Mouse (Mus musculus) MEL (cell line): ENCODE measurements around the gene Shisa8.
"Not testable (repeated sequence)": the region's sequence is repeated elsewhere in the genome, so short reads cannot be mapped to it uniquely, and the experiment has no call there.

Experiments used
- CTCF ChIP-seq, 3 experiments: IDR thresholded peaks in 2 of 3; conservative IDR thresholded peaks in 1 of 3; 2 replicates each; pipeline ENCODE4 v1.5.1; 2011 to 2012; ENCODE audit warnings: low read length in 3 of 3, low read depth in 2 of 3, mild to moderate bottlenecking in 2 of 3, improper control_type of control experiment in 1 of 3, inconsistent platforms in 1 of 3, mixed read lengths in 1 of 3, moderate library complexity in 1 of 3; ENCODE audit not compliant: control insufficient read depth in 1 of 3, insufficient read depth in 1 of 3, poor library complexity in 1 of 3, severe bottlenecking in 1 of 3
- EP300 ChIP-seq, 2 experiments: IDR thresholded peaks; 2 replicates each; pipeline ENCODE4 v1.6.1; 2011; ENCODE audit warnings: improper control_type of control experiment in 2 of 2, low read length in 2 of 2, low read depth in 1 of 2, mild to moderate bottlenecking in 1 of 2
- JUND ChIP-seq: IDR thresholded peaks from 2 replicates; pipeline ENCODE4 v1.6.1; 2011; ENCODE audit warnings: low read depth, mild to moderate bottlenecking, improper control_type of control experiment, low read length
- MAFK ChIP-seq: IDR thresholded peaks from 2 replicates; pipeline ENCODE4 v1.6.1; 2011; ENCODE audit warnings: low read depth, mild to moderate bottlenecking, low read length, improper control_type of control experiment, borderline replicate concordance
- MAX ChIP-seq: IDR thresholded peaks from 2 replicates; pipeline ENCODE4 v1.6.1; 2011; ENCODE audit warnings: low read length, improper control_type of control experiment
- MAZ ChIP-seq: IDR thresholded peaks from 2 replicates; pipeline ENCODE4 v1.6.1; 2012; ENCODE audit warnings: low read depth, mild to moderate bottlenecking, inconsistent platforms, low read length, improper control_type of control experiment
- POLR2A ChIP-seq, 2 experiments: IDR thresholded peaks; 2 replicates each; pipeline ENCODE4 v1.6.1; 2011 to 2012; ENCODE audit warnings: low read length in 2 of 2, mild to moderate bottlenecking in 2 of 2, control low read depth in 1 of 2, improper control_type of control experiment in 1 of 2, low read depth in 1 of 2, moderate library complexity in 1 of 2; ENCODE audit not compliant: control insufficient read depth in 1 of 2, insufficient read depth in 1 of 2, poor library complexity in 1 of 2
- SIN3A ChIP-seq: IDR thresholded peaks from 2 replicates; pipeline ENCODE4 v1.6.1; 2012; ENCODE audit warnings: low read length, improper control_type of control experiment, inconsistent platforms
- TAL1 ChIP-seq: IDR thresholded peaks from 2 replicates; pipeline ENCODE4 v1.6.1; 2012; ENCODE audit warnings: mild to moderate bottlenecking, inconsistent platforms, low read length, moderate library complexity, mixed read lengths
- ZC3H11A ChIP-seq: IDR thresholded peaks from 2 replicates; pipeline ENCODE4 v1.6.1; 2012; ENCODE audit warnings: low read depth, mild to moderate bottlenecking, inconsistent platforms, low read length, improper control_type of control experiment

DNA sequence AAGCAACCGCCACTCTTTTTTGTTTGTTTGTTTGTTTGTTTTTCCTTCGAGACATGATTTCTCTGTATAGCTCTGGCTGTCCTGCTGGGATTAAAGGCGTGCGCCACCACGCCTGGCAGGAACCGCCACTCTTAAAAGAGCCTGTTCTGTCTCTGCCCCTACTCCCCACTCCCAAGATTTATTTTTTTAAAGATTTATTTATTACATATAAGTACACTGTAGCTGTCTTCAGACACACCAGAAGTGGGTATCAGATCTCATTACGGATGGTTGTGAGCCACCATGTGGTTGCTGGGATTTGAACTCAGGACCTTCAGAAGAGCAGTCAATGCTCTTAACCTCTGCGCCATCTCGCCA lies 32.2 kb upstream of the Shisa8 start:
- TF ChIP-seq MAZ: 0 out of 2 replicates have a peak, but pooled peaks have one; percentile 28
- not testable (repeated sequence) for TF ChIP-seq CTCF (IDR thresholded peaks at IDR 0.05 in 2 of 3, conservative IDR thresholded peaks at IDR 0.05 in 1 of 3; ENCODE audit: control insufficient read depth in 1 of 3, insufficient read depth in 1 of 3, low read depth in 2 of 3, low read length in 3 of 3, poor library complexity in 1 of 3, severe bottlenecking in 1 of 3); JUND; POLR2A (IDR thresholded peaks at IDR 0.05; ENCODE audit: control insufficient read depth in 1 of 2, insufficient read depth in 1 of 2, low read depth in 1 of 2, low read length in 2 of 2, poor library complexity in 1 of 2); MAFK; TAL1; ZC3H11A; SIN3A; MAX; EP300 (IDR thresholded peaks at IDR 0.05; ENCODE audit: low read depth in 1 of 2, low read length in 2 of 2)
